Mouse (Mus musculus) liver, postnatal 0 days (tissue): ENCODE measurements at regions not wholly inside any gene's neighbourhood (a gene's known extent, or its start where the extent isn't known, plus 50 kb on each side); places are given as distances from the start of the nearest gene placed in this dataset.

Experiments
- CTCF ChIP-seq: sonication (generic); IDR thresholded peaks from 2 replicates; pipeline ENCODE4 v1.5.1; 2016; ENCODE audit warnings: antibody characterized with exemption, low read depth
- EP300 ChIP-seq: IDR thresholded peaks from 2 replicates; pipeline ENCODE4 v1.6.1; 2016; ENCODE audit warnings: antibody characterized with exemption, low read depth, mild to moderate bottlenecking

GRCm38 (mm10) chr10:15249402-15250086 lies 531.5 kb upstream of the Gje1 start:
- TF ChIP-seq EP300 (no peak), CTCF (no peak)
